Mouse (Mus musculus) retina, postnatal 1 day (tissue): ENCODE results near the gene Gm10638.
A peak's percentile ranks its signal among the peaks of the same experiment; 100 is the strongest.

Source experiments
- DNase-seq: peaks from one replicate; pipeline ENCODE4 v3.0.0-alpha.2; 2012

Gm10638 gene

GRCm38 (mm10) chr8:86745221-86745934 is at the start of gene Gm10638, which contains the start of gene Siah1a:
Gene Gm10638 (plus strand): TSS chr8:86745699.
Gene Siah1a (minus strand): TSS chr8:86745934.
- DNase-seq = peak; percentile 86

- DNase-seq = no peak
Measured at GRCm38 (mm10) chr8:86695703-86696102, 49.8 kb upstream of the Gm10638 start.

- no peak for DNase-seq
Measured at GRCm38 (mm10) chr8:86698811-86699421, 46.6 kb upstream of the Gm10638 start.

- DNase-seq = no peak
Measured at GRCm38 (mm10) chr8:86699471-86699870, 46.0 kb upstream of the Gm10638 start.

GRCm38 (mm10) chr8:86702453-86702852 is 43.0 kb upstream of the Gm10638 start:
- no peak for DNase-seq

- DNase-seq = no peak
Measured at GRCm38 (mm10) chr8:86705317-86705716, 40.2 kb upstream of the Gm10638 start.

GRCm38 (mm10) chr8:86706756-86707155 is 38.7 kb upstream of the Gm10638 start:
- DNase-seq = no peak

GRCm38 (mm10) chr8:86707873-86708272 is 37.6 kb upstream of the Gm10638 start:
- no peak for DNase-seq

GRCm38 (mm10) chr8:86712594-86712993 is 32.9 kb upstream of the Gm10638 start:
- DNase-seq = no peak

GRCm38 (mm10) chr8:86713407-86714188 is 31.9 kb upstream of the Gm10638 start:
- DNase-seq = peak; percentile 78

GRCm38 (mm10) chr8:86718332-86718994 is 27.0 kb upstream of the Gm10638 start:
- no peak for DNase-seq

- DNase-seq = no peak
Measured at GRCm38 (mm10) chr8:86719368-86719767, 26.1 kb upstream of the Gm10638 start.

- no peak for DNase-seq
Measured at GRCm38 (mm10) chr8:86720756-86721459, 24.6 kb upstream of the Gm10638 start.

- no peak for DNase-seq
Measured at GRCm38 (mm10) chr8:86721490-86721889, 24.0 kb upstream of the Gm10638 start.

GRCm38 (mm10) chr8:86726959-86727358 is 18.5 kb upstream of the Gm10638 start:
- no peak for DNase-seq

GRCm38 (mm10) chr8:86728224-86728950 is 17.1 kb upstream of the Gm10638 start:
- no peak for DNase-seq

GRCm38 (mm10) chr8:86730303-86730702 is 15.2 kb upstream of the Gm10638 start:
- no peak for DNase-seq

- no peak for DNase-seq
Measured at GRCm38 (mm10) chr8:86730860-86731259, 14.6 kb upstream of the Gm10638 start.

- no peak for DNase-seq
Measured at GRCm38 (mm10) chr8:86734171-86734570, 11.3 kb upstream of the Gm10638 start.

- DNase-seq = no peak
Measured at GRCm38 (mm10) chr8:86734954-86735353, 10.5 kb upstream of the Gm10638 start.

GRCm38 (mm10) chr8:86735446-86736111 is 9.9 kb upstream of the Gm10638 start:
- DNase-seq = no peak
